Mouse (Mus musculus) C2C12 (cell line): ENCODE results near the gene Taf8. TPM values are rescaled to one million over a fixed set of nuclear protein-coding genes. Genes with fewer than 3 reads are reported as not detected.
"Not testable (repeated sequence)": the region's sequence is repeated elsewhere in the genome, so short reads cannot be mapped to it uniquely, and the experiment has no call there.

Experiments
- H3K27me3 ChIP-seq: one replicate; pipeline ENCODE4 v1.6.1; 2011; ENCODE audit not compliant: control insufficient read depth, insufficient read depth, insufficient read length
- H3K36me3 ChIP-seq: one replicate; pipeline ENCODE4 v1.6.1; 2011; ENCODE audit not compliant: control insufficient read depth, insufficient read depth
- H3K4me3 ChIP-seq: one replicate; pipeline ENCODE4 v1.5.1; 2011; ENCODE audit warnings: mild to moderate bottlenecking, control low read depth; ENCODE audit not compliant: poor library complexity, insufficient read depth, severe bottlenecking
- H3K79me2 ChIP-seq: one replicate; pipeline ENCODE4 v1.6.1; 2011; ENCODE audit not compliant: control insufficient read depth, insufficient read depth
- H3K79me3 ChIP-seq: one replicate; pipeline ENCODE4 v1.6.1; 2011; ENCODE audit warnings: low read depth, control low read depth
- H3ac ChIP-seq: one replicate; pipeline ENCODE3; 2011; ENCODE audit warnings: low read depth; ENCODE audit not compliant: control insufficient read depth, insufficient read length
- CEBPB ChIP-seq: IDR thresholded peaks from one replicate; pipeline ENCODE4 v1.6.1; 2011; ENCODE audit warnings: low read depth, mild to moderate bottlenecking, control low read depth, moderate library complexity
- CTCF ChIP-seq: IDR thresholded peaks from one replicate; pipeline ENCODE4 v1.5.1; 2011; ENCODE audit not compliant: control insufficient read depth, insufficient read depth, insufficient read length
- FOSL1 ChIP-seq: IDR thresholded peaks from one replicate; pipeline ENCODE4 v1.8.0; 2011; ENCODE audit warnings: mild to moderate bottlenecking, low read length; ENCODE audit not compliant: poor library complexity, insufficient read depth, severe bottlenecking
- MAX ChIP-seq: IDR thresholded peaks from one replicate; pipeline ENCODE4 v1.6.1; 2011; ENCODE audit warnings: mild to moderate bottlenecking, control low read depth
- MYOD1 ChIP-seq: IDR thresholded peaks from one replicate; pipeline ENCODE4 v1.6.1; 2011; ENCODE audit warnings: low read depth; ENCODE audit not compliant: control insufficient read depth, insufficient read length
- MYOG ChIP-seq: IDR thresholded peaks from one replicate; pipeline ENCODE4 v1.6.1; 2011; ENCODE audit not compliant: control insufficient read depth, insufficient read length; ENCODE audit errors: extremely low read depth
- USF1 ChIP-seq: IDR thresholded peaks from one replicate; pipeline ENCODE4 v1.6.1; 2011; ENCODE audit warnings: low read depth, mild to moderate bottlenecking, control low read depth, moderate library complexity
- polyA plus RNA-seq: library from polyadenylated mRNA; unstranded; fragments of >200 nt; fragmentation: generic; extraction: Trizol; gene quantifications from one replicate; pipeline ENCODE4 v1.2.1, GENCODE M21; 2012; ENCODE audit warnings: missing spikeins

Gene Taf8
- polyA plus RNA-seq, 1 experiment, result 12.2 TPM

DNA sequence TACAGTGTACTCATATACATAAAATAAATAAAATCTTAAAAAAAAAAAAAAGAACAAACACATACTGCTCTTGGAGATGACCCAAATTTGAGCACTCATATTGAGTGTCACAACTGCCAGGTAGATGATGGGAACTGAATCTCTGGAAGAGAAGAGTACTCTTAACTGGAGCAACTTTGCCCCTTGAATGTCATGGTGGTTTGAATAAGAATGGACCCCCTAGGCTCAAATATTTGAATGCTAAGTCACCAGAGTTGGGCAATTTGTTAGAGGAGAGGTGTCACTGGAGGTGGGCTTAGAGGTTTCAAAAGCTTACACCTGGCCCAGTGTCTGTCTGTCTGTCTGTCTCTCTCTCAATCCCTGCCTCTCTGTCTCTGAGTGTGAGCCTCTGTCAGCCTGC, 1.6 kb upstream of the Taf8 start:
- Histone ChIP-seq H3K27me3 (no peaks in the 10 kb centered on the region), H3K79me3 (peaks cover 10% of the 10 kb centered on the region), H3ac (no peak overlapping the region), H3K79me2 (peaks cover 17% of the 10 kb centered on the region), H3K36me3 (peaks cover 11% of the 10 kb centered on the region), H3K4me3 (no peak overlapping the region)
- TF ChIP-seq CEBPB, result no peak
- TF ChIP-seq MAX, result no peak
- TF ChIP-seq USF1, result no peak
- no peak for TF ChIP-seq MYOG

DNA sequence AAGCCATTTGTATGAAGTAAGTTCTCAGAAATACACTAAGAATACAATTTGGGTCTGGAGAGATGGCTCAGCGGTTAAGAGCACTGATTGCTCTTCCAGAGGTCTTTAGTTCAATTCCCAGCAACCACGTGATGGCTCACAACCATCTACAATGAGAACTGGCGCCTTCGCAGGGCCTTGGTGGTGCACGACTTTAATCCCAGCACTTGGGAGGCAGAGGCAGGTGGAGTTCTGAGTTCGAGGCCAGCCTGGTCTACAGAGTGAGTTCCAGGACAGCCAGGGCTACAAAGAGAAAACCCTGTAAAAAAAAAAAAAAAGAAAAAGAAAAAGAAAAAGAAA, 584 bp upstream of the Taf8 start:
- peaks cover 10% of the 10 kb centered on the region for H3K79me3 ChIP-seq
- not testable (repeated sequence) for H3ac ChIP-seq, H3K4me3 ChIP-seq, H3K27me3 ChIP-seq
- H3K79me2 ChIP-seq, result peaks cover 17% of the 10 kb centered on the region
- TF ChIP-seq USF1, result peak; percentile 25
- peaks cover 18% of the 10 kb centered on the region for H3K36me3 ChIP-seq

DNA sequence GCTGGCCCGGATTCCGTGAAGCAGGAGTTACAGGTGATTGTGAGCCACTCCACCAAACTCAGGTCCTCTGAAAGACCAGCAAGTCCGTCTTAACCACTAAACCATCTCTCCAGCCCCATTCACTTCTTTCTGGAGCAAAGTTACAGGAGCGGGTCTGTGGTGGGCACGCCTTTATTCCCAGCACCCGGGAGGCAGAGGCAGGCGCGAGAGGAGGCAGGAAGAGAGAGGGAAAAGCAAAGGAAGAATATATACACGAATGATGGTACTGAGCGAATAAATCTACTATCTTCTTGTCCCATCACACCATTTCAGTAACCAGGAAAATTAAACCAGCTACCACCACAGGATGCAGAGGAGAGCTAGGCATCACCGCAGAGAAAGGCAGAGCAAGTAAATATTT, 561 bp downstream of the Taf8 start:
- TF ChIP-seq MAX (no peak), MYOD1 (no peak), USF1 (no peak), MYOG (no peak), FOSL1 (no peak), CEBPB (no peak), CTCF (no peak)
- Histone ChIP-seq H3K27me3 (no peaks in the 10 kb centered on the region), H3K4me3 (peak overlapping the region; percentile 56), H3ac (peak overlapping the region; percentile 58), H3K79me2 (peaks cover 17% of the 10 kb centered on the region), H3K36me3 (peaks cover 24% of the 10 kb centered on the region), H3K79me3 (peaks cover 10% of the 10 kb centered on the region)

- H3K27me3 ChIP-seq, result no peaks in the 10 kb centered on the region
- peaks cover 77% of the 10 kb centered on the region for H3K36me3 ChIP-seq
- no peak overlapping the region for H3K4me3 ChIP-seq
- no peaks in the 10 kb centered on the region for H3K79me2 ChIP-seq
- TF ChIP-seq FOSL1 (no peak), CEBPB (no peak), MAX (no peak), MYOD1 (no peak), MYOG (no peak), USF1 (no peak), CTCF (no peak)
- H3ac ChIP-seq, result no peak overlapping the region
- no peaks in the 10 kb centered on the region for H3K79me3 ChIP-seq
Measured at GRCm38 (mm10) chr17:47494132-47494531, 8.0 kb downstream of the Taf8 start.

- no peak overlapping the region for H3ac ChIP-seq
- no peak overlapping the region for H3K4me3 ChIP-seq
- H3K79me3 ChIP-seq, result no peaks in the 10 kb centered on the region
- peaks cover 81% of the 10 kb centered on the region for H3K36me3 ChIP-seq
- no peaks in the 10 kb centered on the region for H3K79me2 ChIP-seq
- H3K27me3 ChIP-seq, result no peaks in the 10 kb centered on the region
- TF ChIP-seq MYOG (no peak), MYOD1 (no peak), FOSL1 (no peak), CEBPB (no peak), CTCF (no peak), MAX (no peak), USF1 (no peak)
Measured at GRCm38 (mm10) chr17:47493653-47494052, 8.4 kb downstream of the Taf8 start.

DNA sequence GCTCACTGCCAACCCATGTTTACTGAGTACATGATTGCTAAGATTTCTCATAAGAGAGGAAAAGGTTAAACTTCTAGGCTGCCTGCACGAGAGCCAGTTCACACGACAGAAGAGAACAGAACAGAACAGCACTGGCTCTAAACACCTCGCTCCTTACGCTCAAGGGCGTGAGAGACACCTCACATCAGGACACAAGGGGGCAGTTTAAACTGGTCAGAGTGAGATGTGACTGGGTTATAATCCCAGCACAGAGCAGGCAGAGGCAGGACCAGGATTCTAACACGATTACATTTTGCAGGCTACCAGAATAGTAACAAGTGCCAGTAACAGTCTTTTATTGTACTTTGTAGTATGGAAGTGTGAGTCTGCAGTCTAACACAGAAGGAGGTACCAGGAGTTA, 9.4 kb downstream of the Taf8 start:
- Histone ChIP-seq H3K79me2 (no peaks in the 10 kb centered on the region), H3K4me3 (no peak overlapping the region), H3K36me3 (peaks cover 78% of the 10 kb centered on the region), H3K79me3 (no peaks in the 10 kb centered on the region), H3K27me3 (no peaks in the 10 kb centered on the region), H3ac (no peak overlapping the region)
- TF ChIP-seq MYOG (no peak), USF1 (no peak), CTCF (no peak), FOSL1 (no peak), MAX (no peak), MYOD1 (no peak), CEBPB (no peak)
